Mouse (Mus musculus) ES-Bruce4 (cell line): ENCODE data around the gene Nxph3. TPM values are rescaled to one million over a fixed set of nuclear protein-coding genes. Genes with fewer than 3 reads are reported as not detected.
"Not testable (repeated sequence)": the region's sequence is repeated elsewhere in the genome, so short reads cannot be mapped to it uniquely, and the experiment has no call there.

Experiments
- H3K27ac ChIP-seq: 2 replicates; pipeline ENCODE4 v1.5.1; 2012; ENCODE audit warnings: low read length, inconsistent platforms; ENCODE audit not compliant: insufficient read depth
- H3K27me3 ChIP-seq: 2 replicates; pipeline ENCODE4 v1.6.1; 2012; ENCODE audit warnings: mild to moderate bottlenecking, low read length, inconsistent platforms; ENCODE audit not compliant: control insufficient read depth, poor library complexity, insufficient read depth, severe bottlenecking
- H3K36me3 ChIP-seq: 2 replicates; pipeline ENCODE4 v1.6.1; 2012; ENCODE audit warnings: inconsistent platforms, mild to moderate bottlenecking, low read length, moderate library complexity; ENCODE audit not compliant: control insufficient read depth, poor library complexity, insufficient read depth, severe bottlenecking
- H3K4me1 ChIP-seq: one replicate; pipeline ENCODE4 v1.8.1; 2011; ENCODE audit warnings: low read length; ENCODE audit not compliant: control insufficient read depth, insufficient read depth
- H3K4me3 ChIP-seq: 2 replicates; pipeline ENCODE4 v1.5.1; 2011; ENCODE audit warnings: low read depth, mild to moderate bottlenecking, low read length
- H3K9ac ChIP-seq: 2 replicates; pipeline ENCODE4 v1.6.1; 2012; ENCODE audit warnings: low read depth, mild to moderate bottlenecking, inconsistent platforms; ENCODE audit not compliant: poor library complexity, severe bottlenecking
- H3K9me3 ChIP-seq: replicated peaks from 2 replicates; pipeline ENCODE4 v1.6.1; 2012; ENCODE audit warnings: mild to moderate bottlenecking, low read length, inconsistent platforms; ENCODE audit not compliant: control insufficient read depth, poor library complexity, insufficient read depth, severe bottlenecking
- CTCF ChIP-seq: IDR thresholded peaks from one replicate; pipeline ENCODE4 v1.8.1; 2011; ENCODE audit warnings: low read depth, low read length
- EP300 ChIP-seq: IDR thresholded peaks from 2 replicates; pipeline ENCODE4 v1.6.1; 2011; ENCODE audit warnings: low read depth, low read length; ENCODE audit not compliant: insufficient read depth
- POLR2A ChIP-seq: IDR thresholded peaks from one replicate; pipeline ENCODE4 v1.8.1; 2011; ENCODE audit warnings: low read length; ENCODE audit not compliant: insufficient read depth
- polyA plus RNA-seq: library from polyadenylated mRNA; stranded (reverse); fragments of >200 nt; gene quantifications from 2 replicates; pipeline ENCODE4 v1.2.4, GENCODE M21; 2011; ENCODE audit warnings: low read depth; ENCODE audit not compliant: missing spikeins, insufficient read depth, insufficient read length

Gene Nxph3
- polyA plus RNA-seq, 1 experiment, result 0.85 TPM

DNA sequence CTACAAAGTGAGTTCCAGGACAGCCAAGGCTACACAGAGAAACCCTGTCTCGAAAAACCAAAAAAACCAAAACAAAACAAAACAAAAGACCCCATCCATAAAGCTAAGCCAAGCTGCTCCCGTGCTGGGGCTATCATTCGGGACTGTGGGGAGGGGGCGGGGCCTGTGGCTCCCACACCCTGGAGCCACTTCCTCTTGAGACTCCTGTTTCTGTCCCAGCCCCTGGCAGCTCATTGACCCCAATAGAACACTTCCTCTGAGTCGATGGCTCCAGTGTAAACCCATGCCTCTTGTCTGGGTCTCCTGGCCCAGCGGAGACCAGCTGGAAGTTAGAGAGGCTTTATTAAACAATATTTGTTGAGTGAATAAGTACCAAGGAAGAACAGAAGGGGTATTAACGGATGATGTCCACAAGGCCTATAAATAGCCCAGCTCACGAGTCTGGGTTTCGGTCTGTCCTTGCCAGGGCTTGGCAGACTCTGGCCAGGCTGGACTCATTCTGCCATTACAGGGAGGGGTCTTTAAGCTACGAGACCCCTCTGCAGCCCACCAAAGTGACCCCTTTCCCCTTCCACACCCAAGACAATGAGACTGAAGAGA lies 10.7 kb downstream of the Nxph3 start:
- TF ChIP-seq CTCF (no peak), EP300 (no peak), POLR2A (no peak)
- no peak overlapping the region for H3K27ac ChIP-seq

DNA sequence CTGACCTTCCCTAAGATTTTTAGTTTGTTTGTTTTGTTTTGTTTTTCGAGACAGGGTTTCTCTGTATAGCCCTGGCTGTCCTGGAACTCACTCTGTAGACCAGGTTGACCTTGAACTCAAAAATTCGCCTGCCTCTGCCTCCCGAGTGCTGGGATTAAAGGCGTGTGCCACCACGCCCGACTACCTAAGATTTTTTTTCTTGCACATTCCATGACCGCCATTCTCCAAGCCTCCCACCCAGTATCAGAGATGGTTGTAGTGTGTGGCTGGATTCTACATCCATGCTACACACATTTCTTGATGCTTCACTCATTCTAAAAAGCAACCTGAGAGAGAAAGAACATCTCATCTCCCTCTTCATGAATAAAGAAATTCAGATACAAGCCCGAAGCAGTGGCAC lies 12.5 kb downstream of the Nxph3 start:
- H3K9me3 ChIP-seq, H3K9ac ChIP-seq, H3K27ac ChIP-seq, H3K4me1 ChIP-seq, H3K27me3 ChIP-seq, H3K4me3 ChIP-seq, H3K36me3 ChIP-seq: not testable (repeated sequence)

More for the DNA sequence above, 10.7 kb downstream of the Nxph3 start:
- Histone ChIP-seq H3K36me3 (no peaks in the 10 kb centered on the region), H3K9ac (no peak overlapping the region), H3K9me3 (no peaks in the 10 kb centered on the region), H3K4me3 (no peak overlapping the region), H3K4me1 (peaks cover 2% of the 10 kb centered on the region), H3K27me3 (no peaks in the 10 kb centered on the region)

DNA sequence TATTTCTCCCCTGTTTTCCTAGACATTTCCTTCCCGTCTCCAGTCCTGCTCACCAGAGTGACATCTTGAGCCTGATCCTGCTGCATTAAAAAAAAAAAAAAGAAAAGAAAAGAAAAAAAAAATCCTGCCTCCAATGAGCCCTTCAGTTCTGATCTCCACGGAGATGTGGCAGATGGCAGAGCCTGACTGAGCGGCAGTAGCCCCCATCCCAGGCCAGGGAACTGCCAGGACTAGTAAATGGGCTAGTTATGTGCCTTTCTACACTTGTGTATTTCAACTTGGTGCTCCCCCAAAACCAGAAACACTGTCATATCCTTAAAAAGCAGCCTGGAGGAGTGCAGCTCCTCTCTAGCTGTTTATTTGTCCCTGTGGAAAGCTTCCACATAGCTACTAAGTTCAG lies 13.5 kb downstream of the Nxph3 start:
- Histone ChIP-seq H3K9ac (no peak overlapping the region), H3K9me3 (no peaks in the 10 kb centered on the region; the same call in 1 of the 2 replicates), H3K4me3 (no peak overlapping the region), H3K4me1 (no peaks in the 10 kb centered on the region), H3K27ac (no peak overlapping the region), H3K27me3 (no peaks in the 10 kb centered on the region), H3K36me3 (no peaks in the 10 kb centered on the region)
- no peak for TF ChIP-seq EP300
- no peak for TF ChIP-seq CTCF
- no peak for TF ChIP-seq POLR2A

DNA sequence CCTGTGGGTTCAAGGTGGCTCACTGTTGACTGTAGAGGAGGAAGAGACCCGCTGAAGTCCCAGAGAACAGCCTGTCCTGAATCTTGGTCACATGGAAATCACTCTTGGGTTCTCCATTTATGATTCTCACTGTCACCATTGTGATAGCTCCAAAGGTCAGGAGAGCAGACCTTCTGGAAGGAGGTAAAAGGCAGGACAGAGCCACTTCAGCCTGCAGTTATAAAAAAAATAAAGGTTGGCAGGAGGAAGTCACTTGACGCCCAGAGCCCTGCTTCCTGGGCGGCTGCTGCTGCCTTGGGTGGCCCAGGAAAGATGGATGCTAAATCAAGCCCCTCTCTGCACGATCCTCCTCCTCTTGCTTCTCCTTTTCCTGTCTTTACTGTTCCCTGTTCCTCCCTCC lies 14.0 kb downstream of the Nxph3 start:
- H3K9ac ChIP-seq, result no peak overlapping the region
- no peaks in the 10 kb centered on the region for H3K36me3 ChIP-seq
- H3K4me3 ChIP-seq, result no peak overlapping the region
- no peaks in the 10 kb centered on the region for H3K4me1 ChIP-seq
- TF ChIP-seq EP300 (no peak), POLR2A (no peak), CTCF (no peak)
- no peak overlapping the region for H3K27ac ChIP-seq
- no peaks in the 10 kb centered on the region for H3K27me3 ChIP-seq
- H3K9me3 ChIP-seq, result no peaks in the 10 kb centered on the region; the same call in 1 of the 2 replicates

DNA sequence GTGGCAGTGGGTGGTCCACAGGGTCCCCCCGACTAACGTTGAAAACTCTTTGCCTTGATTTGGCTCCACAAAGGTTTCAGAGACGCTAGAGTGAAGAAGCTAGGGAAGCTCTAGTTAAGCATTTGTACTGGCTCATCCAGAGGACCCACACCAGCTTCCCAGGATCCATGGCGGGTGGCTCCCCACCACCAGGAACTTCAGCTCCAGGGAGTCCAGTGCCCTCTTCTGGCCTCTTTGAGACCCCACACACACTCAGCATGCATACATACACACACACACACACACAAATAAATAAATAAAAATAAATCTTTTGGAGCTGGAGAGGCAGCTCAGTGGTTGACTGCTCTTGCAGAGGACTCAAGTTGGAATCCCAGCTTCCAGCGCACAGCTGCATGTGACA lies 16.4 kb downstream of the Nxph3 start:
- no peaks in the 10 kb centered on the region for H3K36me3 ChIP-seq
- no peak overlapping the region for H3K27ac ChIP-seq
- H3K27me3 ChIP-seq, result no peaks in the 10 kb centered on the region
- no peaks in the 10 kb centered on the region for H3K4me1 ChIP-seq
- H3K9me3 ChIP-seq, result no peaks in the 10 kb centered on the region; the same call in 1 of the 2 replicates
- TF ChIP-seq EP300 (no peak), CTCF (peak; percentile 21), POLR2A (no peak)
- no peak overlapping the region for H3K9ac ChIP-seq
- no peak overlapping the region for H3K4me3 ChIP-seq

DNA sequence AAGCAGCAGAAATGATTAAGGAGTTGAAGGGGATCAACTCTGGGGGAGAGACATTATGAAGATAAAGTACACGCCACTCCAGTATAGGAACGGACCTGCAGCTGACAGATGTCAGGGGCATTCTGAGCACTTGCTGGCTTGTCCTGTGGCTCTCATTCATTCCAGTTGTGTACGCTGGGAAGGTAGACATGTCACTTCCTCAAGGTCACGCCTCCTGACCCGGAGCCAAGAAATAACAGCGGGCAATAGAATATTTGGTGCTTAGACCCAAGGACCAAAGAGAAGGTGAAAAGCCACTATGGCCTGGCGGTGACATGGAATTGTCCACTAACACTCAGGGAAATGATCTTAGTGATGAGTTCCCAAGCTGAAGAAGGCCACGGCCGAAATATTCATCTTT lies 18.5 kb downstream of the Nxph3 start:
- H3K36me3 ChIP-seq, result peaks cover 2% of the 10 kb centered on the region; the same call in 1 of the 2 replicates
- H3K27ac ChIP-seq, result no peak overlapping the region
- no peaks in the 10 kb centered on the region for H3K27me3 ChIP-seq
- no peaks in the 10 kb centered on the region; the same call in 1 of the 2 replicates for H3K9me3 ChIP-seq
- no peaks in the 10 kb centered on the region for H3K4me1 ChIP-seq
- no peak overlapping the region for H3K9ac ChIP-seq
- TF ChIP-seq CTCF (no peak), EP300 (no peak), POLR2A (no peak)
- H3K4me3 ChIP-seq, result no peak overlapping the region

DNA sequence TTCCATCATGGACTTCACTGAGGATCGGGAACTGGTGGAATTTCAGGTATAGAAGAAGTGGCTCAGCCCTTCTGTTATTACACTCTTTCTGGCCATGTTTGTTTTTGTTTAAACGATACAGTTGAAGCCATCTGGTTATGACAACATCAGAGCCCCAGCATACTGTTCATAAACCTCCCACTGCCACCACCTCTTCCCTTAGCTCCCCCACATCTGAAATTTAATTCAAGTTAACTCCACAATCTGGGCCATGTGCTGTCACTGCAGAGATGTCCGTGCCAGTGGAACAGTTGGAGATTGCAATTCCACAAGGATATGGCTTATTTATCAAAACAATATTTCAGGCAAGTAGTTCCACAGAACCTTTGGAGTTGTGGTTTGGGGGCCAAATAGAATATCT lies 20.0 kb downstream of the Nxph3 start:
- no peak for TF ChIP-seq EP300
- TF ChIP-seq CTCF, result no peak
- TF ChIP-seq POLR2A, result no peak

More for the DNA sequence above, 20.0 kb downstream of the Nxph3 start:
- no peak overlapping the region for H3K27ac ChIP-seq
- H3K27me3 ChIP-seq, result no peaks in the 10 kb centered on the region
- H3K36me3 ChIP-seq, result peaks cover 2% of the 10 kb centered on the region; the same call in 1 of the 2 replicates
- H3K4me3 ChIP-seq, result no peak overlapping the region
- H3K9ac ChIP-seq, result no peak overlapping the region
- no peaks in the 10 kb centered on the region for H3K4me1 ChIP-seq
- H3K9me3 ChIP-seq, result no peaks in the 10 kb centered on the region; the same call in 1 of the 2 replicates
